Mouse (Mus musculus) forebrain, postnatal 0 days (tissue): ENCODE measurements around the gene Rce1. TPM values are rescaled to one million over a fixed set of nuclear protein-coding genes. Genes with fewer than 3 reads are reported as not detected.

Source experiments
- ATAC-seq: fragments of 200-750 bp; cut with Nextera tagmentation; 2 replicates; pipeline ENCODE4 v1.8.0; 2017; ENCODE audit warnings: mild to moderate bottlenecking, moderate library complexity
- DNase-seq: peaks from one replicate; pipeline ENCODE4 v3.0.0-alpha.2; 2015
- H3K27ac ChIP-seq: fragments of 300-500 bp; sonication (generic); 2 replicates; pipeline ENCODE4 v1.5.1; 2014; ENCODE audit warnings: low read depth, mild to moderate bottlenecking, antibody characterized with exemption, low read length, moderate library complexity, mixed read lengths
- H3K27me3 ChIP-seq: fragments of 300-500 bp; sonication (generic); 2 replicates; pipeline ENCODE4 v1.6.1; 2014; ENCODE audit warnings: mild to moderate bottlenecking, low read length, mixed read lengths; ENCODE audit not compliant: insufficient read depth
- H3K36me3 ChIP-seq: fragments of 300-500 bp; sonication (generic); 2 replicates; pipeline ENCODE4 v1.6.1; 2014; ENCODE audit warnings: mild to moderate bottlenecking, moderate library complexity; ENCODE audit not compliant: insufficient read depth
- H3K4me1 ChIP-seq: fragments of 300-500 bp; sonication (generic); 2 replicates; pipeline ENCODE4 v1.6.1; 2014; ENCODE audit warnings: antibody characterized with exemption; ENCODE audit not compliant: insufficient read depth
- H3K4me2 ChIP-seq: fragments of 300-500 bp; sonication (generic); 2 replicates; pipeline ENCODE4 v1.6.1; 2014; ENCODE audit warnings: low read depth, mild to moderate bottlenecking, moderate library complexity
- H3K4me3 ChIP-seq: fragments of 300-500 bp; sonication (generic); 2 replicates; pipeline ENCODE4 v1.5.1; 2014; ENCODE audit warnings: low read depth, low read length, mixed read lengths
- H3K9ac ChIP-seq: fragments of 300-500 bp; sonication (generic); 2 replicates; pipeline ENCODE4 v1.6.1; 2014; ENCODE audit warnings: mild to moderate bottlenecking
- H3K9me3 ChIP-seq: fragments of 300-500 bp; sonication (generic); 2 replicates; pipeline ENCODE4 v1.6.1; 2016; ENCODE audit warnings: low read length
- CTCF ChIP-seq: sonication (generic); IDR thresholded peaks from 2 replicates; pipeline ENCODE4 v1.5.1; 2016; ENCODE audit warnings: antibody characterized with exemption, control low read depth, low read depth
- WGBS: fragments of 180-500 bp; shearing (Covaris S2); extraction: QIAGEN DNeasy Blood & Tissue Kit; methylation state at CpG from one replicate; pipeline ENCODE4 v1.1.7; 2014; 5-methylcytosine and 5-hydroxymethylcytosine counted together
- polyA plus RNA-seq: library from polyadenylated mRNA; unstranded; fragments of >200 nt; fragmentation: Nextera tagmentation; extraction: Ambion mirVana; gene quantifications from 2 replicates; pipeline ENCODE4 v1.2.1, GENCODE M21; 2015
- total RNA-seq: library from RNA; depleted of rRNA; stranded (reverse); fragments of >200 nt; gene quantifications from 2 replicates; pipeline ENCODE4 v1.2.3, GENCODE M21; 2014

Gene Rce1
- total and polyA plus RNA-seq, 2 experiments from 2014 or later = 52.4 to 65.1 TPM

DNA sequence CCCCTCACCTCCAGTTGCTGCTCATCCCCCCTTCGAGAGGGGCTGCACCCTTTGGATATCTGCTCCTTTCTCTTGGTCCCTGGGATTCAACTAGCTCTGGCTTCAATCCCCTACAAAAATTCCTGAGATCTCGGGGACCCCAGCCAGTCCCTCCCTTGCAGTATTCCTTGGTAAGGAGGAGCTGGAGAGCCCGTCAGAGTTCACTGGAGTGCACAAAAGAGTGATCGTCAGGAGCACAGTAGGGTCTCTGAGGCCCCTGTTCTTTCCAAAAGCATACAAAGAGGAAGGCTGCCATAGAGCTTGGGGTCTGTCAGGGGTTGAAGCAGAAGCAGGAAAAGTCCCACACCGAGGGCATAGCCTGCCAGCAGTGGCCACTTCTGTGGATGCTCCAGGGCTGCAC lies 2.7 kb downstream of the Rce1 start:
- ATAC-seq (no peak), DNase-seq (no peak)
- Histone ChIP-seq H3K4me1 (peaks cover 8% of the 10 kb centered on the region; the same call in 1 of the 2 replicates), H3K9ac (no peak overlapping the region), H3K36me3 (peaks cover 29% of the 10 kb centered on the region; the same call in 1 of the 2 replicates), H3K27me3 (no peaks in the 10 kb centered on the region), H3K27ac (no peak overlapping the region), H3K4me3 (no peak overlapping the region), H3K9me3 (no peaks in the 10 kb centered on the region), H3K4me2 (no peak overlapping the region)
- WGBS = 67% methylated on average over 5 of the region's 5 CpGs
- TF ChIP-seq CTCF = no peak

- Histone ChIP-seq H3K4me3 (no peak overlapping the region), H3K9ac (no peak overlapping the region), H3K27me3 (no peaks in the 10 kb centered on the region), H3K36me3 (peaks cover 29% of the 10 kb centered on the region; the same call in 1 of the 2 replicates), H3K9me3 (no peaks in the 10 kb centered on the region), H3K4me1 (peaks cover 7% of the 10 kb centered on the region; the same call in 1 of the 2 replicates), H3K4me2 (no peak overlapping the region), H3K27ac (no peak overlapping the region)
- WGBS = 88% methylated on average over 7 of the region's 7 CpGs
- no peak for ATAC-seq
- no peak for DNase-seq
- TF ChIP-seq CTCF = no peak
These were observed 4.7 kb downstream of the Rce1 start for GRCm38 (mm10) chr19:4620721-4621120.

GRCm38 (mm10) chr19:4619461-4619860 lies 6.0 kb downstream of the Rce1 start:
- no peak for DNase-seq
- 72% methylated on average over 10 of the region's 10 CpGs for WGBS
- Histone ChIP-seq H3K36me3 (peaks cover 29% of the 10 kb centered on the region; the same call in 1 of the 2 replicates), H3K27ac (no peak overlapping the region), H3K4me3 (no peak overlapping the region), H3K27me3 (no peaks in the 10 kb centered on the region), H3K4me2 (no peak overlapping the region), H3K9me3 (no peaks in the 10 kb centered on the region), H3K4me1 (peaks cover 3% of the 10 kb centered on the region; the same call in 1 of the 2 replicates), H3K9ac (no peak overlapping the region)
- no peak for TF ChIP-seq CTCF
- ATAC-seq = no peak

DNA sequence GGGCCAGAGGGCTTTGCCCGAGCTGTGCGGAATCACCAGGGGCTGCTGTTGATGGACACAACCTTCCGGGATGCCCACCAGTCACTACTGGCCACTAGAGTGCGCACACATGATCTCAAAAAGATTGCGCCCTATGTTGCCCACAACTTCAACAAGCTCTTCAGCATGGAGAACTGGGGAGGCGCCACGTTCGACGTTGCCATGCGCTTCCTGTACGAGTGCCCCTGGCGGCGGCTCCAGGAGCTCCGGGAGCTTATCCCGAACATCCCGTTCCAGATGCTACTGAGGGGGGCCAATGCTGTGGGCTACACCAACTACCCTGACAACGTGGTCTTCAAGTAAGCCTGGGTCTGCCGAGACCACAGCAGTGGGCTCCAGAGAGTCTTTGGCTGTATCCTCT lies 7.3 kb downstream of the Rce1 start:
- Histone ChIP-seq H3K4me1 (0 out of 2 replicates have a peak, but pooled peaks cover 9% of the 10 kb centered on the region), H3K4me3 (no peak overlapping the region), H3K4me2 (no peak overlapping the region), H3K9ac (no peak overlapping the region), H3K27me3 (no peaks in the 10 kb centered on the region), H3K27ac (no peak overlapping the region), H3K36me3 (peaks cover 32% of the 10 kb centered on the region), H3K9me3 (no peaks in the 10 kb centered on the region)
- 28% methylated on average over 18 of the region's 18 CpGs for WGBS
- TF ChIP-seq CTCF = peak; percentile 61
- DNase-seq = peak; percentile 65
- no peak for ATAC-seq

GRCm38 (mm10) chr19:4616546-4616945 lies 8.9 kb downstream of the Rce1 start:
- Histone ChIP-seq H3K9ac (no peak overlapping the region), H3K4me2 (no peak overlapping the region), H3K9me3 (no peaks in the 10 kb centered on the region), H3K36me3 (peaks cover 35% of the 10 kb centered on the region), H3K27ac (peak overlapping the region; percentile 97; the same call in 1 of the 2 replicates), H3K4me1 (0 out of 2 replicates have a peak, but pooled peaks cover 9% of the 10 kb centered on the region), H3K4me3 (0 out of 2 replicates have a peak overlapping the region, but pooled peaks have one; percentile 81), H3K27me3 (no peaks in the 10 kb centered on the region)
- TF ChIP-seq CTCF = no peak
- no peak for DNase-seq
- 30% methylated on average over 4 of the region's 4 CpGs for WGBS
- ATAC-seq = no peak

DNA sequence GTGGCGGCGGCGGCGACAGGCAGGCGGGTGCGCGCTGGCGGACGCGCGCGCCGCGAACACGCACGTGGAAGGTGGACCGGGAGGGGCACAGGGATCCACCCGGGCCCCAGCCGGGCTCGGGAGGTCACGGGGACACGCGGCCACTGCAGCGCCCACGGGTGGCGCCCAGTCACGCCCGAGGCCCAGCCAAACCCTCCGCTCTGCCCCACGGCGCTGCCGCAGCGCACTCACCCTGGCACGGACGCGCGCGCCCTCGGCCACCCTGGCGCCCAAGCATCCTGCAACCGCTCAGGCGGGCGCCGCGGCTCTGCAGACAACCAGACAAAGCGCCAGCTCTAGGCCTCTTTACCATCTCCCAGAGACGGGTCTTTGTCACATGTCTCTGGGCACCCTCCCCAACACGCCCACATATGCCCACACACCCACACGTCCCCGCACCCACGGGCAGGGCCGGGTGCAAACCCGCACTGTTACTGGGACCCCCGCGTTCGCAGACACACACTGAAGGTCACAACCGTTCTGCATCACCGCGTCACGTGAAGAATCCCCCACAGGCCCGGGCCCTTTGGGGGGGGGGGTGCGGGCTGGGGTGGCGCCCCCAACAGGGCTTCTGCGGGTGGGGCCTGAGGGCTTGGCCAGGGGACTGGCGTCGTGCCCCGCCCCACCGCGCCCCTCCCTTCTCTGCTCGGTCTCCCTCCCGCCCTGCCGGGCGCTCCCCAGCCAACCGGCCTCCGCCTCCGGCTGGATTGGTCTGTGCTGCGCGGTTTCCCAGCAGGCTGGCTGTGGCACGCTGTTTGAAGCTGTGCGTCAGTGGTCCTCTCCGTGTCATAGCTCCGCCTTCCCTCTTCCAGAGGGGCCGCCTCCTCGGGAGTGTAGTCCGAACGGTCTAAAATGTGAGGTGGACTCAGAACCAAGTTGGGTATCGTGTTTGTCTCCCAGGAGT lies 10.0 kb downstream of the Rce1 start, which contains the start of gene Lrfn4:
Lrfn4 (minus strand) TSS at position 517 of the 943 bp plus-strand sequence.
- peak; percentile 95 for DNase-seq

More for the DNA sequence above, 10.0 kb downstream of the Rce1 start, which contains the start of gene Lrfn4:
- TF ChIP-seq CTCF = peak; percentile 30; the same call in 1 of the 2 replicates
- Histone ChIP-seq H3K4me1 (0 out of 2 replicates have a peak, but pooled peaks cover 9% of the 10 kb centered on the region), H3K4me2 (peak within 1 kb of the TSS; percentile 87), H3K36me3 (peaks cover 36% of the 10 kb centered on the region), H3K4me3 (peak within 1 kb of the TSS; percentile 81), H3K27ac (peak within 1 kb of the TSS; percentile 97), H3K27me3 (no peaks in the 10 kb centered on the region), H3K9ac (peak within 1 kb of the TSS; percentile 98), H3K9me3 (no peaks in the 10 kb centered on the region)
- peak; percentile 95 for ATAC-seq
- 3% methylated on average over 81 of the region's 87 CpGs for WGBS
